9 mouse cellular contexts compared by ENCODE assay signal in genomic region chr14:76569271-76569961, GRCm38 (mm10). TPM values are rescaled to one million over a fixed set of nuclear protein-coding genes. Genes with fewer than 3 reads are reported as not detected.
DNase-seq lines count a peak whose midpoint lies in the region; ATAC-seq lines count a peak whose summit lies in the region.
"Had no signal": no experiment of that assay in that cellular context is flagged by ENCODE, and none has a peak within 500 bp of the region (broad histone marks: within the 10 kb centered on the region; RNA-seq: fewer than 3 reads in every experiment).

No protein-coding gene starts in this region.

- H3K36me3 ChIP-seq in lung, embryonic 15.5 days: no peaks in the 10 kb centered on the region

- no peaks in the 10 kb centered on the region for H3K27me3 ChIP-seq in lung, embryonic 15.5 days

- peak overlapping the region; percentile 73 for H3K27ac ChIP-seq in lung, embryonic 15.5 days

- H3K4me3 ChIP-seq in lung, embryonic 15.5 days: no peak overlapping the region

- peaks cover 21% of the 10 kb centered on the region for H3K4me1 ChIP-seq in lung, embryonic 15.5 days

- peak; percentile 81 for ATAC-seq in lung, embryonic 15.5 days (ENCODE audit: borderline replicate concordance, extremely low read depth, low FRiP score, low TSS enrichment)
- peak; percentile 94 for ATAC-seq in common myeloid progenitor, adult 5-6 weeks (replicated peaks; ENCODE audit: low read depth, poor library complexity, severe bottlenecking)
- ATAC-seq in inflammation-experienced regulatory T-cells, adult 6 months: peak; percentile 46

- no peak for DNase-seq in lung, postnatal 14 days
- peak; percentile 36 for DNase-seq in naive thymus-derived CD4-positive, alpha-beta T cell, adult 2 months (ENCODE audit: low read depth)
- DNase-seq in retina, postnatal 1 day: no peak
- DNase-seq in frontal cortex, postnatal 14 days (ENCODE audit: low spot score in 2 of 2): no peak
- DNase-seq in gastrocnemius, postnatal 4 days (ENCODE audit: low spot score in 2 of 2): no peak
- DNase-seq: layer of hippocampus, adult 9-11 months had no signal

- H3K9me3 ChIP-seq in lung, embryonic 15.5 days: no peaks in the 10 kb centered on the region

- H3K9ac ChIP-seq in lung, embryonic 15.5 days: no peak overlapping the region

- WGBS in lung, embryonic 15.5 days: 7% methylated on average over 9 of the region's 9 CpGs

- 0 out of 2 replicates have a peak overlapping the region, but pooled peaks have one; percentile 3 for H3K4me2 ChIP-seq in lung, embryonic 15.5 days

RNA-seq across cellular contexts. Expression of gene Serp2, which starts 12.7 kb away (rescaled TPM):
- 5.3 TPM in 2 replicates for polyA plus RNA-seq in lung, embryonic 15.5 days (2015; fragmentation: Nextera tagmentation; extraction: Ambion mirVana)
- not detected in 2 replicates for total RNA-seq in common myeloid progenitor, adult 5-6 weeks (2017)
- polyA plus RNA-seq in inflammation-experienced regulatory T-cells, adult 6 months (2017; shearing (Covaris generic)): 10 to 100 TPM in 1 of 3 experiments, 1 to 10 TPM in 2; 1.5 to 11.1 (median 2.5) TPM
- total RNA-seq in gastrocnemius, postnatal 4 days (2021): 1 to 10 TPM; 3.2 to 3.8 TPM
